Mouse (Mus musculus) adrenal gland, adult 18-20 months (tissue): ENCODE results near the gene Dhx32. TPM values are rescaled to one million over a fixed set of nuclear protein-coding genes. Genes with fewer than 3 reads are reported as not detected.
A peak's percentile ranks its signal among the peaks of the same experiment; 100 is the strongest.

Experiments used
- DNase-seq, 2 experiments: peaks; one replicate each; pipeline ENCODE4 v3.0.0; 2021 to 2022; ENCODE audit warnings: low spot score in 2 of 2
- long read RNA-seq, 2 experiments: library from polyadenylated mRNA; stranded (forward); transcript quantifications; one replicate each; pipeline ENCODE4 v2.0.0; 2021
- total RNA-seq, 2 experiments: library from RNA; stranded (reverse); gene quantifications; 1 replicate in 1 of 2; 2 replicates in 1 of 2; pipeline ENCODE4 v1.2.3; 2021

Dhx32 gene
- 10 to 100 TPM; 62.4 to 67.4 TPM for total RNA-seq
- long read RNA-seq, experiment 1, transcript Dhx32-201 (12 exons, 2,955 nt), result major isoform, 85 of 104 reads
- long read RNA-seq, experiment 1, partial matches to known transcripts, result 2 of 104 reads
- long read RNA-seq, experiment 1, other reads (novel, unspliced or antisense), result 16 of 104 reads
- long read RNA-seq, experiment 2, transcript Dhx32-202 (12 exons, 2,644 nt), result minor isoform, 11 of 245 reads
- long read RNA-seq, experiment 2, transcript Dhx32-201 (12 exons, 2,955 nt), result major isoform, 204 of 245 reads
- long read RNA-seq, experiment 2, partial matches to known transcripts, result 10 of 245 reads
- long read RNA-seq, experiment 2, other reads (novel, unspliced or antisense), result 20 of 245 reads

DNA sequence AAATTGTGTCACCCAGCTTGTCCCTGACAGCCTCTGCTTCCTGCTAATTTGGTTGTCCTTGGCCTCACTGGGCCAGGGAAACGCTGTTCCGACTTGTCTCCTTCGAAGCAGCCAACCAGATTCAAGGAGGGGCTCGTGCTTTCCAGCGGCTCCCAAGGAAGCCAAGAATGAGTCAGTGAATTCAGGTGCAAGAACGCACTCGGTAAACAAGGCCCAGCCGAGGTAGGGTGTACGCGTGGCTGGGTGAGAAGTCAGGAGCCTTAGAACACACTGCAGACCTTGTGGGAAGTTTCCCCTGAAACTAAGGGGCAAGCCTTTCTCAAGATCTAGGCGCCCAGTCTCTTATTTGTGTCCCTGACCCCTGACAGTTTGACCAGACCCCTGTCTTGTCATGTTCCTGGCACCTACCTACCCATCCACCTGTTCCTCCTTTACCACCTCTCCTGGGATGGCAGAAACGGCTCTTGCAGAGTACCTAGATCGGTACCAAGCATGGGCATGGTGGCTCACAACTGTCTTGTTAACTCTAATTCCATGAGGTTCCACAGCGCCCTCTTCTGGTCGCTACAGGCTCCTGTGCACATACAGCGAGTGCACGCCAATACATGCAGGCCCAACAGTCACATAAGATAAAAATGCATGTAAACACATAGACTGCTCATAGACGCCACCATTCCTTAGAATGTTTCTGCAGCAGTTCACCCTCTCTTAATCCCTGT is at the start of gene Dhx32:
Dhx32 (minus strand) TSS at position 10 of the 719 bp plus-strand sequence.
- DNase-seq, result peak; percentile 76

DNA sequence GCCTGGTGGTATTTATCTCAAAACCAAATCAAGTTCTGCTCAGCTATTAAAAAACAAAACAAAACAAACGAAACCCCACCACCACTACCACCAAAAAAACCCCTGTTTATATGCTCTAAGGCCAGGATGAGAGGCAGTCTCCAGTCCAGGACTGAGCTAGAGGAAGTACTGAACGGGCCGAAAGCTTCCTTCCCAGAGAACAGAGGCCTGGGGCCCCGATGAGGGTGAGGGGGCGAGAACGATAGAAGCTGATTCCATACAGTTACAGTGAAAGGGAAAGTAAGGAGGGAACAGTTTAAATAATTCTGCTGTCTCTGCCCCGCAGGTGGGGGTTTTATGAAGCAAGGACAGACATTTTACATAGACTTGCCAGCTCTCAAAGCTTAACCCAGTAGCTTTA is 47.1 kb upstream of the Dhx32 start:
- DNase-seq, result no peak

DNA sequence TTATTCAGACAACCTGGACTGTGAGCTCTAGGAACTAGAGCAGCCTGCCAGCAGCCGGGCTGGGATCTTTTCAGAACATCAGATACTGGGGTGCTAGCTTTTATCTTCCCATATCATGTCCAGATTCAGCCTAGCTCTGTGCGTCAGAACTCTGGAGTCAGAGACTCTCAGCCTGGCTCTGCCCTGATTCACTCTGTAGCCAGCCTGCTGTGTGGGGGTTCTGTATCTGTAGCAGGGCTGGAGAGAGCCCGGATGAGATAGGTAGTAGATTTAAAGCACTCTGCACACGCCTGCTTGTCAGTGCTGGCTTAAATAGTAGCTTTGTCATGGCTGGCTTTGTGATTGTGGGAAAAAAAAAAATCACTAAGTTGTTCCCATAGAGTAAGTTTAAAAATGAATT is 46.0 kb upstream of the Dhx32 start:
- DNase-seq, result no peak

DNA sequence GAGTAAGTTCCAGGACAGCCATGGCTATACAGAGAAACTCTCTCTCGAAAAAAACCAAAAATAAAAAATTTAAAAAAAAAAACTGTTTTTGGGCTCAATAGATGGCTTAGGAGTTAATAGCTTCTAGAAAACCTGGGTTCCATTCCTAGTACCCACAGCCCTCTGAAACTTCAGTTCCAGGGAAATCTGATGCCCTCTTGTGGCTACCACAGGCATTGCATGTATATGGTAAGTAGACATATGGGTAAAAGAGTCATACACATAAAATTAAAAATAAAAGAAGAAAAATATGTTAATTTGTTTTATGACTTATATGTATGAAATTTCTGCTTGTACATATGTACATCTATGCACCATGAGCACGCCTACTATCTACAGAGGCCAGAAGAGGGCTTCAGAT is 42.1 kb upstream of the Dhx32 start:
- peak in 1 of 2 experiments; percentile 8 for DNase-seq

DNA sequence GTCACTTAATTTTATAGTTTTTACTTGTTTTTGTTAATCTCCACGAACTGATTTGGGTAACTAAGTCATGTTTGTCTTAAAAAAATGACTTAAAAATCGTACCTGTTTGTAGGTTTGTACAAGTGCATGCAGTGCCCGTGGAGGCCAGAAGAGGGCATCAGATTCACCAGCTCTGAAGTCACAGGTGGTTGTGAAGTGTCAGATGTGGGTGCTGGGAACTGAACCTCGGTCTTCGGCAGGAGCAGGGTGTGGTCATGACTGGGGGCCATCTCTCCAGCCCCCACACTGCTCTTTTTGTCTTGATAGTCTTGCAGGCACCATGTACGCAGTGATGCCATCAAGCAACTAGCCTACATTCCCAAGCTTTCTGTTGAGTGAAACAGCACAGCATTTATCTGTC is 41.2 kb upstream of the Dhx32 start:
- DNase-seq, result no peak

DNA sequence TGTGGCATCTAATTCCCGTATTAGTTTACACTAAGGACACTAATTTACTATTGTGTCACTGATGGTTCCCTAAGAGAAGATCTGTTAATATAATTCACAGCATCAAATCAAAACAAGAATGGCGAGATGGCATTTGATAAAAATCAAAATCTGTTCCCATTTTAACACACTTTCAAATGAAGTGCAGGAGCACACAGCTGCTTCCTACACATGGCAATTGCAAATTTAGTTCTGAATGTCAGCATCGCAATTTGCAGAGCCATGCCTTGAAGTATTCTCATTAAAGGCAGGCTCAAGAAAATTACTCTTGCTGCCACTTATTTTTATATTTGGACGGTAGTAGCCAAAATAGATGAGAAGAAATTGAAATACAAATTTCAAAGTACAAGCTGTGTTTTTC is 30.8 kb upstream of the Dhx32 start:
- no peak for DNase-seq

DNA sequence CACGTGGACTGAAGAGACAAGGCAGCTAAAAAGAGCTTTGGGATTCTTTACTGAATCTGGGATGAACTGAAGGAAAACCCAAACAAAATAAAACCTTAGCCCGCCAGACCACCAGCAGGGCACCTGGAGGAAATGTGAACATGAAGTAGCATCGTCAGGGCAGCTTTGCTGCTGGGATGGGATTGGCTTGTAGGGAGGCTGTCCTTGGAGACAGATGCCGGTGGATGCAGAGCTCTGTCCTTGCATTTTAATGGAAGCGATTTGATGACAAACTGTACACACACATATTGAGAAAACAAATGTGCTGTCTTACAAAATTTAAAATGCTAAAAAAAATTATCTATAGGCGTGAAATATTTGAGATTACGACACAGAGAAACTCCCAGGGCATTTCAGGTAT is 30.4 kb upstream of the Dhx32 start:
- no peak for DNase-seq

DNA sequence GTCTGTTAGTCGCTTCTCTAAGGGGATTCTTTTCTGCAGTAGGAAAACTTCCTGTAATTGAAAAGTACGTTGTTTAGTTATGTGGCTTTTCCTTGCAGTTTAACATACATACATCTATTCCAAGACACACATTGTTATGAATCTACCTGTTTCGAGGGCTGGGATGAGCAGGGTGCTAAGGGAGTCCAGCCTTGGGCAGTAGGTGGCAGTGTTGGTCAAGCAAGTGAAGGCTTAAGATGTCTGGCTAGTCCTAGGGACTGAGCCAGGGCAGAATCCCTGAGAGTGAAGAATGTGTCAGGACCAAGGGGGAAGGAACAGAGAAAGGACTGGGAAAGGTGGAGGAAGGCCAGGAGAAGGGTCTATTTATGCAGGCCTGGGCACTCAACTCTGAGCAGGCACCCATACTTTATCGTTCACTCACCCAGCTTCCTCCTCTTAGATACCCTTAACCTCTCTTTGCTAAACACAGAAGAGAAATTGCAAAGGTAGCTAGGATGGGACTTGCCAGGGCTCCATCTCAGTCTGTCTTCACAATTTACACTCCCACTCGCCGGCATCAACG is 23.2 kb upstream of the Dhx32 start:
- peak; percentile 55 to 66 for DNase-seq

DNA sequence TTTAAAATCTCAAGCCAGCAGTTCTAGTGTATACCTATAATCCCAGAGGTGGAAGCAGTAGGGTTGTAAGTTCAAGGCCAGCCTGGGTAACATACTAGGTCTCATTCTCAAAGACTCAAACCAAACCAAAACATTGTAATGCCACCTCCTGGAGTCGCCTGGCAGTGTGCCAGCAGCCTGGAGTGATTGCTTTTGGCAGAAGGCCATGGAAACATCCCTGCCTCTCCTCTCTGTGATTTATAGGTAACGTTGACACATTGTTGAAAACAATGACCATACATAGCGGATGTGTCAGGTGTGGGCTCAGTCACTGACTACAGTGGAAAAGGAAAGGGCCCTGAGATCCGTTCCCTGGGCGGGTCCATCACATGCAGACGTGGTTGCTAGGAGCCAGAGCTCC is 19.3 kb upstream of the Dhx32 start:
- no peak for DNase-seq

DNA sequence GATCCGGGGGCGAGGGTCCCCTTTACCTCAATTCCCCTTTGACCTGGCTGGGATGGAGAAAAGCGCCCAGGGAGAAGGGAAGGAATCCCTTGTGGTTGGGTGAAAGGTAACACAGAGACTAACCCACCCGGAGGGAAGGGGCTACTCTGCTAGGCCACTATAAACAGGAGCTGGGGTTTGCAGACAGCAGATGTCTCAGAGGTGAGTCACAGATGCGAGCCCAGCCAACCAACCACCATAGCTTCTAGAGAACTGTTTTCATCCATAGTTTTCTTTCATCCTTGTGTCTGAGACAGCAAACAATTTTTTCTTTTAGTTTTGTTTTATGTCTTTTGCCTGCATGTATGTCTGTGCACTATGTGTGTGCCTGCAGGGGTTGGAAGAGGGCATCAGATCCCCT is 17.4 kb upstream of the Dhx32 start:
- DNase-seq, result no peak

DNA sequence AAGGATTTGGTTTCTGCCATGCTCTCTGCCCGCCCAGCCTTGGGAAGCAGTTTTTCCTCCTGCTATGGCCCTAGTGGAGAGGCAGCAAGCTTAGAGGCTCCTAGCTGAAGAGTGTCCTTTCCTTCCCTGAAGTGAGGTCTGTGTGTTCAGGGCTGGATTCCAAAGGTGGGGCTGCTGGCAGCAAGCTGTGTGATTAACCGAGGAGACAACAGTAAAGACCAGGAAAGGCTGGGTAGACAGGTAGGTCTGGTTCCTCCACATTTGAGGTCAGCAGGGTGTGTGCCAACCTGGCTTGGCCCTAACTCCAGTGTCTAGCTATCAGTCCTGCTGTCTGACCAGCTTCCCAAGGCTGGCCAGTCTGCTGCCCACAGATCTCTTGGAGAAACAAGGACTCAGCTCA is 12.2 kb upstream of the Dhx32 start:
- DNase-seq, result no peak

DNA sequence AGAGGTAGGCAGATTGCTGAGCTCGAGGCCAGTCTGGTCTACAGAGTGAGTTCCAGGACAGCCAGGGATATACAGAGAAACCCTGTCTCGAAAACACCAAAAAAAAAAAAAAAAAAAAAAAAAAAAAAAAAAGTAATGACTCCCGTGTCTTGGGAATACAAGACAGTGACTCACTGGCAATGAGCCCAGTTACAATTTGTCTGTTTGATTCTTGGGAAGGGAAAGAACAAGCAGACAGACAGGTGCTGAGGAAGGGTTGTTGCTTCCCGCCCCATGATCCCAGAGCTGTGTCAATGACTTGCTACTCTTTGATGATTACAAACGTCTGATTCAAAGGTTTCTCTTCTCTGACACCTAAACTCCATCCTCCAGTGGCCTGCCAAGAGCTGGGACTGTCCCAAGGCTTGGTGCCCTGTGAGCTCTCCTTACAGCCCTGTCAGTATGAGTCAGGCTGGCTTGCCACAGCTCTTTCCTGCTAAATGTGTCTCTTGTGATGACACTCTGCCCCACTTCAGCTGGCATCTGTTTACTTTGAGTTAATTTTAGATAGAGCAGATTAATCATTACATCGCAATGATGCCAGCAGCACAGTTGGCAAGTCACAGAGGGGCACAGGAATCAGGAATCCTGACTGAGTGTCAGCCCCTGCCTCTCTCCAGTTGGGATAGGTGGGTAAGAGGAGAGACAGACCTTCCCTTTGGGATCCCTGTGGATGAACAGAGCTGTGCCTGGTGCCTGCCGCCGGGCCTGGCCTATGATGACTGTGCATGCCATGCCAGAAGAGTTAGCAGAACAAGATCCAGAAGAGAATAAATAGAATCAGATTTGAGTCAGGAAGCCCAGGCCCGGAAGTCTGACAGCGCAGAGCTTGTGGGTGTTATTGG is 11.0 kb upstream of the Dhx32 start:
- peak; percentile 27 to 56 for DNase-seq

DNA sequence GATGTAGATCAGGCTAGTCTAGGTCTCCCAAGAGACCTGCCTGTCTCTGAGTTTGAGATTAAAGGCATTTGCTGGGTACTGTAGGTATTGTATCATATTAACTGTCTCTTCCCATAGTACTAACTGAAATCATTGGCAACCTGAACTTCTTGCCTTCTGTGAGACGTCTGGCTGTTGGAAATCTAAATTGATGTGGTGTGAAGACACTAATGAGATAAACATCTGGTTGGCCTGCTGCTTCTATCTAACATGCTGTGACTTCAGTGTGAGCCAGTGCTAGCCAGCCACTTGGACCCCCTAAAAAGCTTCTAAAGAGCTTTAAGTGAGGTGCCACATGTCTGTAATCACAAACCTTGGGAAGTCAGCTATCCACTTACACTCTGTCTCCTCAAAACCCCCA is 10.2 kb upstream of the Dhx32 start:
- no peak for DNase-seq

DNA sequence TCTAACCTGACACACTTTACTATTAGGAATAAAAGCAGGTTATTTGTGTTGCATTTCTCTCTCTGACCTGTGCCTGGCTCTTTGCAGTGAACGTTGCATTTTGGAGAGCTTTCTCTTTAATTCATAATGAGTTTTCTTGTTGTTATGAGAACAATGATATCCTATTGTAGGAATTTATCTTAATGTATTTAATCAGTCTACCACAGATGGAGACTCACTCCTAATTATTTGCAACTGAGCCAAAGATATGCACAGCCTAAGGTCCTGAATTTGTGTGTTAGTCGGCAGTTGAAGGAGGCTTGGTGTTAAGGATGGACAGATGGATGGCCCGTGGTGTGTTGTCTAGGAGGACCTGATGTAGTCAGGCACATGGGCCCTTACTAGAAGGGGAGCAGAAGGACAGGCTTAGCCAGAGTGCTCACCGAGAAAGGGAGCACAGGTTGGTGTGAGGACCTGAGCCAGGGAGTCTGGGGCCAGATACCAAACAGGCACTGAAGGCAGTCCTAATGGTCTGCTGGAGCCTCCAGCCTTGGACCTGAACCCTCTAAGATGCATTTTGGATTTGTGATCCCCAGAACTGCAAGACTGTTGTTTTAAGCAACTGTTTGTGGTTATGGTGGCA is 8.2 kb upstream of the Dhx32 start:
- DNase-seq, result no peak

DNA sequence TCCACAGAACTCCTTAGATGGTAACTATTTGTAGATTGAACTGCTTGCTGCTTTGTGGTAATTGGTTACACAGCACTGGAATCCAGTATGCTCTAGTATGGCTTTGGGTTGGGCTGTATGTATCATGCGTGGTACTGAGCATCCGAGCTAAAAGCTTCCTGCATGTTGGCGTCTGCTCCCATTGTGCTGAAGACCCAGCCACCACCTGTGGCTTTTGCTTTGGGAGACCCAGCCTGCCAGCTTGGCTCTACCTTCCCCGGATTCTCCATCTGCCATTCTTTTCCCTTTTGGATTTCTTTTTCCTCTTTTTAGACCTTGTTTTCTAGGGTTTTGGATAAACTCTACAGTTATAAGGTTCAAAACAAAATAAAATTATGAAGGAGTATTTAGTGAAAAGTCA is 7.6 kb upstream of the Dhx32 start:
- no peak for DNase-seq

DNA sequence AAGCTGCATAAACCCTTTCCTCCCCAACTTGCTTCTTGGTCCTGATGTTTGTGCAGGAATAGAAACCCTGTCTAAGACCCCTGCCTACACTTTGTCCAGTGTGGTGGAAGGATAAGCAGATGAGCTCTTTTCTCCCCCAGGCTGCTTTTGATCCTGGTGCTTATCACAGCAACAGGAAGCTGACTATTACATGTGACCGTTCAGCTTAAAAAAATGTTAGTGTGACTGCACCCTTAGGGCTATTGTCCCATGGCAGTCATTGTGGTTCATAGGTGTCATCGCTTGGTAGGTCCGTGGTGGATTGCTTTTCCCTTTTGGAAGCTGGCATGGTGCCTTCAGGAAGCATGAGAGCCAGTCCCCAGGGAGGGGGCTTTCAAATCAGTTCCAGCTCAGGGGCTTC is 5.6 kb upstream of the Dhx32 start:
- no peak for DNase-seq

DNA sequence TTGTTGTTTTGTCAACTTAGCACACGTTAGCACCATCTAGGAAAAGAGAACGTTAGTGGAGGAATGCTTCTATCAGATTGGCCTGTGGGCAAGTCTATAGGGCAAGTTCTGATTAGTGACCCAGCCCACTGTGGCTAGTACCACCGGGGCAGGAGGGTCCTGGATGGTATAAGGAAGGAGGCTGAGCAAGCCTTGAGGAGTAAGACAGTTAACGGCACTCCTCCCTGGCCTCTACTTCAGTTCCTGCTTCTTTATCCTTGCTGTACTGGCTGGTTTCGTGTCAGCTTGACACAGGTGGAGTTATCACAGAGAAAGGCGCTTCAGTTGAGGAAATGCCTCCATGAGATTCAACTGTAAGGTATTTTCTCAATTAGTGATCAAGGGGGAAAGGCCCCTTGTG is 5.0 kb upstream of the Dhx32 start:
- DNase-seq, result no peak

DNA sequence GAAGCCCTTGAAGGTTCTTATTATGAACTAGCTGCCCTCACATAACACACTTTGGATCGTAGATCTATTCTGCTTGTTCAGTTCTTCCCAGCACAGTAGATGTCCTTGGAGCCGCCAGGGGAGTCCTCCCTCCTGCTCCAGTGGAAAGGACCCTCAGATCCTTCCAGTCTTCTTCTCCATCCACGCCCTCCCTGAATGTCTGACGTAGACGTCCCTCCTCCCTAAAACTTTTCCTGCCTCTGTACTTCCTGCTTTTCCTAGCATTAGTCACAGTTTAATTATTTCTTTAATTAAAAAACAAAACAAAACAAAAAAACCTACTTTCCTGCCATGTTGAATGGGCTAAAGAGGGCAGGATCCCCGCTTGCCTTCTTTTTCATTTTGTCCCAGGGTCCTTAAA is 535 bp downstream of the Dhx32 start:
- DNase-seq, result no peak

DNA sequence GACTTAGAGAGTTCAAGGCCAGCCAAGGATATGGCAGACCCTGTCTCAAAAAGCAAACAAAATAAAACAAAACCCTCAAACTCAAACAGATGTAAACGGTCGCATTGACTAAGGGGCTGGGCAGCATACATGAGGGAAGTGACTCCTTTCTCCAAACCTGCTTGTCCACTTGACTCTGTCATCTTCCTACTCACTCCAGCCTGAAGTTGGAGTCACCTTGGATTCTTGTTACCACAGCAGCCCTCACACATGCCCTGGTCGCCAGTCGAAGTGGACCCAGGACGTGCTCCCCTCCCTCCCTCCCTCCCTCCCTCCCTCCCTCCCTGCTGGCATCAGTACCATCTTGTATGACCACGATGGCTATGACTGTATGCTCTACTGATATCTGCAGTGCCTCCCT is 943 bp downstream of the Dhx32 start:
- no peak for DNase-seq

DNA sequence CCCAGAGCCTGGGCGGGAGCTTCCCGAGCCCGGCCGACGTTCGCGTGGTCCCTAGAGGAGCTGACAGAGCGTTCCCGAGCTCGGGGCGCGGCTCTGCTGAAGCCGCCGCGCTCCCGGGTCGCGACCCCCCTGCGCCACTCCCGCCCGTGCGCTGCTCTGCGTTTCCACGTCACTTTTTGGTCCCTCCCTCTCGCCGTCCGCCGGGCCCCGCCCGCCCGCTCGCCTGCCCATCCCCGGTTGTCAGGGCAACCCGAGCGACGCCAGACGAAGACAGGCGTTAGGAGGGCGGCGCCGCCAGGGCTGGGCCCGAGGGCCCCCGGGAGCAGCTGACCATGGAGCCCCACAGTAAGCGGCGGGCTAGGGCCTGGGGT is 5.9 kb downstream of the Dhx32 start, which contains the start of gene Fank1:
Fank1 (plus strand) TSS at position 236 of the 371 bp plus-strand sequence.
- DNase-seq, result peak; percentile 87 to 89
